Mouse (Mus musculus) layer of hippocampus, adult 2 months (tissue): ENCODE results near the gene Lmo4. TPM values are rescaled to one million over a fixed set of nuclear protein-coding genes. Genes with fewer than 3 reads are reported as not detected.
A peak's percentile ranks its signal among the peaks of the same experiment; 100 is the strongest.

ENCODE experiments used
- DNase-seq, 2 experiments: peaks; one replicate each; pipeline ENCODE4 v3.0.0; 2022; ENCODE audit warnings: low spot score in 2 of 2
- H3K27ac ChIP-seq: fragments of 200-600 bp; 2 replicates; pipeline ENCODE4 v1.8.1; 2022
- H3K4me3 ChIP-seq: fragments of 200-600 bp; 2 replicates; pipeline ENCODE4 v1.8.1; 2022; ENCODE audit warnings: mild to moderate bottlenecking
- CTCF ChIP-seq: fragments of 200-600 bp; conservative IDR thresholded peaks from 2 replicates; pipeline ENCODE4 v1.8.1; 2022; ENCODE audit warnings: antibody characterized with exemption, mild to moderate bottlenecking, moderate library complexity
- long read RNA-seq, 2 experiments: library from polyadenylated mRNA; stranded (forward); transcript quantifications; one replicate each; pipeline ENCODE4 v2.0.0; 2021; ENCODE audit warnings: borderline mapping rate in 2 of 2
- total RNA-seq, 2 experiments: library from RNA; stranded (reverse); gene quantifications; 2 replicates each; pipeline ENCODE4 v1.2.3; 2021

The Lmo4 gene
- 100 to 1,000 TPM; 226 to 236 TPM for total RNA-seq
- long read RNA-seq, experiment 1, transcript Lmo4-201 (5 exons, 1,669 nt): major isoform, 12 of 63 reads
- long read RNA-seq, experiment 1, transcript Lmo4-203 (5 exons, 1,417 nt): minor isoform, 8 of 63 reads
- long read RNA-seq, experiment 1, partial matches to known transcripts: 20 of 63 reads
- long read RNA-seq, experiment 1, other reads (novel, unspliced or antisense): 18 of 63 reads
- long read RNA-seq, experiment 2, transcript Lmo4-201 (5 exons, 1,669 nt): major isoform, 16 of 64 reads
- long read RNA-seq, experiment 2, transcript Lmo4-203 (5 exons, 1,417 nt): minor isoform, 9 of 64 reads
- long read RNA-seq, experiment 2, partial matches to known transcripts: 0 of 64 reads
- long read RNA-seq, experiment 2, other reads (novel, unspliced or antisense): 37 of 64 reads

- peak; percentile 61 to 76 for DNase-seq
- Histone ChIP-seq H3K27ac (peak within 1 kb of the TSS; percentile 94), H3K4me3 (peak within 1 kb of the TSS; percentile 82)
- no peak for TF ChIP-seq CTCF
Measured at GRCm38 (mm10) chr3:144204413-144205311, at the start of gene Lmo4. Lmo4 (minus strand) TSS chr3:144205220.

GRCm38 (mm10) chr3:144254281-144254680 is 49.3 kb upstream of the Lmo4 start:
- DNase-seq: no peak
- TF ChIP-seq CTCF: no peak
- H3K27ac ChIP-seq: no peak overlapping the region

DNA sequence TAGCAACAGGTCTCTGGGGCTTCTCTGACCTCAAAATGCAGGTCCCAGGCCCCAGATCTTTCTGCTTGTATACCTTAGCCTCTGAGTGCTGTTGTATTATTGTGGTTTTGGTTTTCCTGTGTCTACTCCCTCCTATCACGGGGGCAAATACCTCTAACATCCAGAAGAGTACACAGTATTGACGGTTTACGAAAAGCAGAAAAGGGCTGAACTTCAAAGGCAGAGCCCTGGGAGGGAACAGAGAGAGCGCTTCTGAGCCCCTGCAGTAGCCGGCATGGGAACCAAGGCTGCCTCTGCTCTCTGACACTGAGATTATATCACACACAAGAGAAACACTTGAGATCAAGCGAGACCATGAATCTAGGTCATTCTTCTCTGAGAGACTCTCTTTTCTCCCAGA is 48.0 kb upstream of the Lmo4 start:
- H3K27ac ChIP-seq: no peak overlapping the region
- DNase-seq: no peak
- H3K4me3 ChIP-seq: no peak overlapping the region
- TF ChIP-seq CTCF: no peak

More at GRCm38 (mm10) chr3:144254281-144254680, 49.3 kb upstream of the Lmo4 start:
- H3K4me3 ChIP-seq: no peak overlapping the region

DNA sequence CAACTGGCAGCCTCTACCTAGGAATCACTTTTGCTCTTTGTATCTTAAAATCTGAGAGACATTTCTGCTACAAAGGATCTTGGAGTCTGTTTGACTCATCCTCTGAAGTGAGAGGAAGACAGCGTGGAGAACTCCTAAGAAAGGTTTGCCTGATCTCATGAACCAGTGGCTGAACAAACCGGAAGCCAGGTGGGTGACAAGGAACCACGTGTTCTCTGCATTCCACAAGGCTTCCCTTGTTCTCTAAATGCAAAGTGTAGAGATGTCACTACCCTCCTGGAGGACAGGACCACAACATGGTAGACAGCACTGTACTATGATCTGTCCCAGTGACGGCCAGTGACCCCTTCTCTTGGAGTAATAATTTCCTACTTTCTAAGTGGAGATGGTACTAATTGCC is 47.1 kb upstream of the Lmo4 start:
- H3K4me3 ChIP-seq: no peak overlapping the region
- no peak overlapping the region for H3K27ac ChIP-seq
- DNase-seq: no peak
- no peak for TF ChIP-seq CTCF

DNA sequence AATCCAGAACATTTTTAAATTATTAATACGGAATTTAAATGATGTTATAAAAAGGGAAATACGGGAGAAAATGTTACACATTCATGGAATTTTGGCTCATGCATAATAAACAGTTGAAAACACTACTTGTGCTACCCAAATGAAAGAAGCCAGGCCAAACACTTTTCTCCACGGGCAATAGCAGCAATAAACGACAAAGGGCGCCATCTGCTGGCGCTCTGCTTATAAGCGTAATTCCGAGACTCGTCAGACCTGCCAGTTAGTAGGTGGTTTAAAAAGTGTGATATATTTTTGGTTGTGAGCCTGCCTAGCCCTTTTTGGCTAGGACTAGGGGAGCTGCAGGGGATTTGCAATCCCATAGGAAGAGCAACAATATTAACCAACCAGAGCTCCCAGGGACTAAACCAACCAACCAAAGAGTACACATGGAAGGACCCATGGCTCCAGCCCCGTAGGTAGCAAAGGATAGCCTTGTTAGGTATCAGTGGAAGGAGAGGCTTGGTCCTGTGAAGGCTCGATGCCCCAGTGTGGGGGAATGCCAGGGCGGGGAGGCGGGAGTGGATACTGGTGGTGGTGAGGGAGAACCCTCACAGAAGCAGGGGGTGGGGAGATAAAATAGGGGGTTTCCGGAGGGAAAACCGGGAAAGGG is 37.1 kb upstream of the Lmo4 start:
- Histone ChIP-seq H3K27ac (no peak overlapping the region), H3K4me3 (no peak overlapping the region)
- TF ChIP-seq CTCF: peak; percentile 92
- DNase-seq: peak; percentile 71 to 82

- no peak overlapping the region for H3K4me3 ChIP-seq
- TF ChIP-seq CTCF: no peak
- no peak for DNase-seq
- H3K27ac ChIP-seq: no peak overlapping the region
Measured at GRCm38 (mm10) chr3:144241161-144241560, 36.1 kb upstream of the Lmo4 start.

- H3K4me3 ChIP-seq: no peak overlapping the region
- TF ChIP-seq CTCF: no peak
- no peak overlapping the region for H3K27ac ChIP-seq
- no peak for DNase-seq
Measured at GRCm38 (mm10) chr3:144238482-144238881, 33.5 kb upstream of the Lmo4 start.

DNA sequence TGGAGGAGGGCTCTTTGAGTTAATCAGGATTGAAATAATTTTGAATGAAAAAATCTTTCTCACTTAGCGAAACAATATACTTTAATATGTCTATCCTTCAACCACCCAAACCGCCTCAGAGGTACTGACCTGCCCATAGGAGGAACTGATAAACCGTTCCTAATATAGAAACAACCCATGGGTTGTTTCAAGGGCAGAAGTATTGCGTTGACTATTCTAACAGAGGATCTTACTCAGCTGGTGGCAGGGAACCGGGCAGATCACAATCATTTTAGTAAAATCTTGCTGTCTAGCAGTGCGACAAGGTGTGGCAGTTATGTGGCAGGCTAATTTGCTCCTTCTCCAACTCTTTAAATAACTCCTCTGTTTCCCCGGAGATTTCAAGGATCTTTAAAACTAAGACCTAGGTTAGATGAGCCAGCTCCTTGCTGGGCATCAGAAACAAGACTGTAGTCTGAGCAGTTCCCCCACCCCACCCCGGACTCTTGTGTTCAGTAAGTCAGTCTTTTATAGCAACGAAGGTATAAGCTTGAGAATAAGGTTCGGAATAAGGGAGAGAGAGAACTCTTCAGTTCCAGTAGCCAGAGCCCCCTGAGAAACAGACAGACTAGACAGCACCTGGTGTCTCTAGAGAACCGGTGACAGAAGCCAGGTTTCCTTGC is 27.5 kb upstream of the Lmo4 start:
- Histone ChIP-seq H3K4me3 (no peak overlapping the region), H3K27ac (no peak overlapping the region)
- no peak for DNase-seq
- TF ChIP-seq CTCF: no peak

- H3K4me3 ChIP-seq: no peak overlapping the region
- no peak for DNase-seq
- no peak overlapping the region for H3K27ac ChIP-seq
- no peak for TF ChIP-seq CTCF
Measured at GRCm38 (mm10) chr3:144231931-144232330, 26.9 kb upstream of the Lmo4 start.

DNA sequence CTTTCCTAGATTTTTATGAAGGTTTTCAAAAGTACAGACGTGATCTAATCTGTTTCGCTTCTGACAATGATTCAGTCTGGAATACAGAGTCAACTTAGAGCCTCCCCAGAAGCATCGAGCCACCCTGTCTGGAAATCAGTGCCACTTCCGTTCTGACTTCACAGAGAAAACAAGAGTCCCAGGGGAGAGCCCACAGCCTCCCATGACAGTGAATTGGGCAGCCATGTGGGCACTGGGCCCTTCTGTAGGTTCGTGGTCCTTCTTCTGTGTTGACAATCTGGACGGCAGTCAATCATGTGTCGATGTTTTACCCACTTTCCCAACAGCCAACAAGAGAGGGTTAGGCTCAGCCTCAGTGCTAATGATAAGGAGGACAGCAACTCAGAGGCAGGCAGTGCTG is 26.4 kb upstream of the Lmo4 start:
- no peak overlapping the region for H3K27ac ChIP-seq
- TF ChIP-seq CTCF: no peak
- DNase-seq: no peak
- H3K4me3 ChIP-seq: no peak overlapping the region

DNA sequence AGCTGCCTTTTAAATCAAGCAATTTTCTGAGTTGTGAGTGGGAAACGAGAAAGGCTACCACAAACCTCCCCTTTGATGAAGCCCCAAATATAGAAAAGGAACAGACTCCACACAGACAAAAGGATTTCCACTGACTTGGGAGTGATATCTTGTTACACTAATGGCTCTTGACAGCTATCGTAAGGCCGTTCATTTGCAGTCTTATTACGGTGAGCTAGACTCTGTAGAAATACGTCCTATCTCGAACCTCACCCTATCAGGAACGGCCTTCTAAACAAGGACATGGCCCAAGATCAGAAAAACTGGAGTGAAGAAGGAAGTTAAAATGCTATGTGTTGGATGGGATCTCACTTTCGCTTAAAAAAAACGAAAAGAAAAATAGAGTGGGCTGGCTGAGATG is 25.0 kb upstream of the Lmo4 start:
- DNase-seq: no peak
- no peak for TF ChIP-seq CTCF
- Histone ChIP-seq H3K27ac (no peak overlapping the region), H3K4me3 (no peak overlapping the region)

- H3K27ac ChIP-seq: no peak overlapping the region
- DNase-seq: no peak
- H3K4me3 ChIP-seq: no peak overlapping the region
- no peak for TF ChIP-seq CTCF
Measured at GRCm38 (mm10) chr3:144229312-144229711, 24.3 kb upstream of the Lmo4 start.
